Mouse (Mus musculus): Measurements from ENCODE around the gene Fam104a. TPM values are rescaled to one million over a fixed set of nuclear protein-coding genes. Genes with fewer than 3 reads are reported as not detected.
A peak's percentile ranks its signal among the peaks of the same experiment; 100 is the strongest.

The Fam104a gene
- total RNA-seq, 2 experiments from 2014 or later, result 24.7 to 25.4 TPM

DNA sequence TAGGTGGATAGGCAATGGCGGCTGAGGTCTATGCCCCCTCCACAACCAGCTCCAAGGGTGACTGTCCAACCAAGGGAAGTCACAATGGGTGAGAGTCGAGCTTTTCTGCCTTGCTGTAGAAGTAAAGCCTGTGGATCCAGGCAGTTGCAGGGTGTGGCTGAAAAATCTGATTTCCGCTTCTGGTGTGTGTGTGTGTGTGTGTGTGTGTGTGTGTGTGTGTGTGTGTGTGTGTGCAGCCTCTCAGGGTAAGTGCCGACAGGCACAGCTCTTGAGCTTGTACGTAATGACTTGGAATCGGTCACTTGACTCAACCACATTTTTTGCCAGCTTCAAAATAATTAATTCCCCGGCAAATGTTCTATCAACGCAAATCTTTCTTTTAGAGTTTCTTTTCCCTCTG is 52.7 kb downstream of the Fam104a start:
- DNase-seq, result no peak

DNA sequence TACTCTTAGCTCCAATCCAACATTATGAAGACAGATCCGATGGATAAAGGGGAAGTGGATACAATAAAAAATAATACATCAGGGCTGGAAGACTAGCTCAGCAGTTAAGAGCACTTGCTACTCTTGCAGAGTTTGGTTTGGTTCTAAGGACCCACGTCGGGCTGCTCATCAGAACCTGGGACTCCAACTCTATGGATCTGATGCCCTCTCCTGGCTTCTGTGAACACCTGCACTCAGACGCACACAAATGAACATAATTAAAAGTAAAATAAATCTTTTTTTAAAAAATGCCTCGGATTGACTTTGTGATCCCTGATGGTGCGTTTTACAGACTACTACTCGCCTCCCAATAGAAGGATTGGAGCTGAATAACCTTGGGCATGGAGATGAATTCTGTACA is 53.3 kb downstream of the Fam104a start:
- DNase-seq, result no peak

DNA sequence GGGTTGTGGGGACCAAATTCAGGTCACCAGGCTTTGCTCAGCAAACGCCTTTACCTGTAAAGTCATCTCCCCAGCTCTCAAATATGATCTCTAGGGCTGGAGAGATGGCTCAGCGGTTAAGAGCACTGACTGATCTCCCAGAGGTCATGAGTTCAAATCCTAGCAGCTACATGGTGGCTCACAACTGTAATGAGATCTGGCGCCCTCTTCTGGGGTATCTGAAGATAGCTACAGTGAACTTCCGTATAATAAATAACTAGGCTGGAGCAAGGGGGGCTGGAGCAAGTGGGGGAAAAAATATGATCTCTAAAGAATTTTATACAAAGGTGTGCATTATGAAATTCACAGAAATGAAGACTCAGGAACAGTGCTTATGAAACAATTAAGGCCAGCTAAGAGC is 56.2 kb downstream of the Fam104a start:
- DNase-seq, result no peak

DNA sequence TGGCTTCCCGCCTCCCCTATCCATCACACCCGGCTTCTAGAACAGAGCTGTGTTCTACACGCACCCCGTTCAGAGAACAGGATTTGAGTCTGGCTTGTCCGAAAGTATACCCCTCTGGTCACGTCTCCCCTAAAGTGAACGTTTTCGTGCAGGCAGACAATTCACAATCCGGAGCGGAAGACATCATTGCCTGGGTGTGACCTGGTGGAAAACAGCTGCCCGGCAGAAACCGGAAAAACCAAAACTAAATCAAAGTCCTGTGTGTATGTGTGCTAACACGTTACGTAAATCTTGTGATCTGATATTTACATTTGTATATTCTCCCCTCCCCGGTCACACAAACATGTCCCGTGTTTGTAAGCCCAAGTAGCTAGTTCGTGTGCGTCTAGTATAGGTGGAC is 58.5 kb downstream of the Fam104a start:
- no peak for DNase-seq

DNA sequence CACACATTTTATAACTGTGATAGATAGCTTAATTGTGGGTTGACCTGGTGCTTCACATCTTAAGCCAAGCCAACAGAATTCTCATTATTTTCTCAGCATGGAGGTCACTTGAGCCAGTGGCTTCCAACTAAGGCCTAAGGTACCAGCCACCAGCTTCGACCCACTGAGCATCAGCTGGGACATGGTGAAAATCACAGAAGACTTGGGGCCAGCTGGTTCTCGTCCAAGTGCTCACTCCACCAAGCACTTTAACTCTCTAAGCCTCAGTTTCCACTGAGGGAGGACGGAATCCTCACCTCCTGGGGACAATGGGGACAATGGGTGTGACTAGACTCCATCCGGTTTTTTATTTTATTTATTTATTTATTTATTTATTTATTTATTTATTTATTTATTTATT is 61.9 kb downstream of the Fam104a start:
- DNase-seq, result no peak

DNA sequence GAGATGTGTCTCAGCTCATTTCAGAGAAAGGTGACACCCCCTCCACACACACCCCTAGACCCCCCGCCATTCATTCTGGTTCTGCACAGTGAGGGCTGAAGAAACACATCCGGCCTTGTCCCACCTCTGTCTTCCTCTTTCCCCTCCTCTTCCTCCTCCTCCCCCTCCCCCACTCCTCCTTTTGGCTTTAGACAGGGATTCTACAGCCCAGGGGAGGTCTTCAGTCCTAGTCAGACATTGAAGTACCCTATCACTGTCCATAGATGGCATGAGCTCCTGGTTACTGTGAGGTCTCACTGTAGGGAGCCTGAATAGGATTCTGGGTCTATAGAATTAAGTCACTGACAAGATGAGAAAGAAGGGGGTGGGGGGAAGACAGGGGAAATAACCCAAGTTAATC is 63.0 kb downstream of the Fam104a start:
- no peak for DNase-seq

DNA sequence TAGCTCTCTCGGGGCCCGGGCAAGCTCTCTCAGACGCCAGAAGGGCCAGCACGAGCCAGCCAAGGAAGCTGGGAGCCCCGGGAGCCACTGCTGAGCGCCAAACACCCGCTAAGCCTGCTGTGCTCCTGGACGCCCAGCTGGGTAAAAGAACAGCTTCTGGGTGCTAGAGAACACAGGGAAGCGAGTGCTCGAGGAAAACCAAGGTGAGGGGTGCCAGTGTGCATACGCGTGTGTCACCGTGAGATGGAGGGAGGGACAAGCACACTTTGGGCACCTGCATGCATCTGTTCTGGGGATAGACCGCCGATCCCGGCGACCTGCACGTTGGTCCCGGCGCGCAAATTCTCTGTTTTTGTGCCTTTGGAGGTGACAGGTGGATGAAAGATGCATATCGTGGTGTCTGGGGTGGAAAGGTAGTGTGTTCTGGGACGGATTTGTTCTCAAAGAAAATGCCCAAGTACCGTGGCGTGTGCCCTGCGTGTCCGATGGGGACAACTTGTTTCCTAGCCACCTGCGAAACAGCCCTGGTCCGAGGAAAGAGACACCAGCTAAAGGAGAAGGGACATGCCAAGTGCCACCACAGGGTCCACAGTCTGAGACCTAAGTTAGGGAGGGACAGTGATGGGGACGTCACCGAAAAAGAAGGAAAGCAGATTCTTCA is 64.4 kb downstream of the Fam104a start:
- no peak for DNase-seq

DNA sequence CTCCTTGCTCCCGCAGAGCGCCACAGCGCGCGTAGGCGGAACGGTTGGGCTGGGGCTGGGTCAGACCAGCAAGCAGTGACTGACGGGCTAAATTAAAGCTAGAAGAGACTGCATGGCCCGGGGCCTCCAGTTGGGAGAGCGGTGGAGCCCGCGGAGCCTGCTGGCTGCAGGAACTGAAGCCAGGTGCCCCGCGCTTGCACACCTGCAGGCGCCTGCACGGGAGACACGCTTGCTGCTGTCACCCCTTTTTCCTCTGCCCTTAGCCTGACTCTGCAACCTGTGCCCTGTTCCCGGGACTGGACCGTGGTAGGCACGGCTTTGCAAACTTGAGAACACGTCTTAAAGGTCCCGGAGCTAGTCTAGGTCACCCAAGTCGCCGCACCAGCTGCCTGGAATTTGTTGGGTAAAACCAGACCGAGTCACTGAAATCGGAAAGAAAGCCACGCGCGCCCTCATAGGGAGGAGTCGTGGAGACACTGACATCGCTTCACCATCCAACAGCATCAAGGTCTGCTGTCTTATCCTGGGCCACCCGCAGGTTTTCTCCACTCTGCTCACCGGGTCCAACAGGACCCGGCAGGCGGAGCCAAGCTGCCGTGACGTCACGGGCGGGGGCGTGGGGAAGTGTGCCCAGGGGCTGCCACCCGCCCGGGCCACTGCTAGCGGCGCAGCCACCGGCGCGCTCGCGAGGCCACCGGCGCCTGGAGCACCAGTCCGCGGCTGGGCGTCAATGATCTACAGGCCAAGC is 65.1 kb downstream of the Fam104a start, which contains the start of gene Sstr2:
TSS of gene Sstr2 (plus strand) at position 671 of the 748 bp plus-strand sequence.
- DNase-seq, result peak; percentile 57

DNA sequence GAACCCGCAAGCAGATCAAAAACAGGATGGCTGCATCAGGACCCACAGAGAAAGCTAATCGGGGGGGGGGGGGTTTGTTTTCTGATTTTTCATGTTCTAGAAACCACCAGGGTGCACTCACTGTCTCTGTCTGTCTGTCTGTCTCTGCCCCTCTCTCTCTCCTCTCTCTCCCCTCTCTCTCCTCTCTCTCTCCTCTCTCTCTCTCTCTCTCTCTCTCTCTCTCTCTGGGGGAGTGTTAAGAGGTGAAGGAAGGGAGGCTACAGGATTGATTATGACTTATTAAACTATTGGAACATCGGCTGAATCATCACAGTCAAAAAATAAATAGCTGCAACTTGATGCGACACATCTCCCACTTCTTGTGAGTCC is 65.7 kb downstream of the Fam104a start:
- no peak for DNase-seq

DNA sequence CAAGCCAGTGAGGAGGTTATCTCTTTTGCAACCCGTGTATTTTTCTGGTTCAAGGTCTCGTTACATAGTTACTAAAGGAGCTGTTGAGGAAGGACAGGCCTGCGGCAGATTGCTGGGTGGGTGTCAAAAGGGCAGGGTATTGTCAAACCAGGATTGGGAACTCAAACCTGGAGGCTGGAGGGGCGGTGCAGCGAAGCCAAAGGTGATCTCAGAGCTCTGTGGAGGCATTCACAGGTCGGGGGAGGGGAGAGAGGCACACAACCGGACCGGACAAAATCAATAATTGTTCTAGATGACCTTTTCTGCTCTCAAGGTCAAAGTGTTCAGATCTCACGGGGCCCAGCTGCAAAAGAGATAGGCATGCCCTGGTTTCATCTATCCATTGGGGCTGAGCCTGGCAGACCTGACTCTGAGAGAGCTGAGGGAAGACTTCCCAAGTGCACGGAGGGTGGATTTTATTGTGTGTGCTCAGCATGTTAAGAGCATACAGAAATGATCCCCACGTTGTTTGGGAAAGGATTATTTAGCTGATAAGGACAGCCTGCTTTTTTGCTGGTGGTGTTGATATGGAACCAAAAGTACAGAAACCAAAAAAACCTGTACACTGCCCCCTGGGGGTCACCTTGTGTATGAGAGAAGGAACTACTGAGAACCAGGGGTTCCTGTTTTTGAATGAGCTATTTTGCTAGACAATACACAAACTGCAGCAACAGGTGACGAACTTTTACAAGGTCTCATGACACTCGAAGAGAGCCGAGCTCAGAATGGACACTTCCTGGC is 66.6 kb downstream of the Fam104a start:
- DNase-seq, result no peak

DNA sequence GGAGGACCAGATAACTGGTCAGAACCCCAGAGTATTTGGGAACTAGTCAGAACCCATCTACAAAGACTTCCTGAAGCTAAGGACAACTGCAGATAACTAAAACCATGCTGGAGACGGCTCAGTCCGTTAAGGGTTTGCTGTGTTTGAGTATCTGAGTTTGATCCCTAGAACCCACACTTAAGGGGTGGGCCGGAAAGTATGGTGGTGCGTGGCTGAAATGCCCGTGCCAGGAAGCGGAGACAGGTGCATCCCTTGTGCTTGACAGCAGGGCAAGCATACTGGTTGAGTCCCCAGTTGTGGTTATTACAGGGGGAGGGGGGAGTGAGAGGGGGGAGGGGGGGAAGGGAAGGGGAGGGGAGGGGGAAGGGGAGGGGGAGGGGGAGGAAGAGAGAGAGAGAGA is 69.5 kb downstream of the Fam104a start:
- DNase-seq, result no peak

DNA sequence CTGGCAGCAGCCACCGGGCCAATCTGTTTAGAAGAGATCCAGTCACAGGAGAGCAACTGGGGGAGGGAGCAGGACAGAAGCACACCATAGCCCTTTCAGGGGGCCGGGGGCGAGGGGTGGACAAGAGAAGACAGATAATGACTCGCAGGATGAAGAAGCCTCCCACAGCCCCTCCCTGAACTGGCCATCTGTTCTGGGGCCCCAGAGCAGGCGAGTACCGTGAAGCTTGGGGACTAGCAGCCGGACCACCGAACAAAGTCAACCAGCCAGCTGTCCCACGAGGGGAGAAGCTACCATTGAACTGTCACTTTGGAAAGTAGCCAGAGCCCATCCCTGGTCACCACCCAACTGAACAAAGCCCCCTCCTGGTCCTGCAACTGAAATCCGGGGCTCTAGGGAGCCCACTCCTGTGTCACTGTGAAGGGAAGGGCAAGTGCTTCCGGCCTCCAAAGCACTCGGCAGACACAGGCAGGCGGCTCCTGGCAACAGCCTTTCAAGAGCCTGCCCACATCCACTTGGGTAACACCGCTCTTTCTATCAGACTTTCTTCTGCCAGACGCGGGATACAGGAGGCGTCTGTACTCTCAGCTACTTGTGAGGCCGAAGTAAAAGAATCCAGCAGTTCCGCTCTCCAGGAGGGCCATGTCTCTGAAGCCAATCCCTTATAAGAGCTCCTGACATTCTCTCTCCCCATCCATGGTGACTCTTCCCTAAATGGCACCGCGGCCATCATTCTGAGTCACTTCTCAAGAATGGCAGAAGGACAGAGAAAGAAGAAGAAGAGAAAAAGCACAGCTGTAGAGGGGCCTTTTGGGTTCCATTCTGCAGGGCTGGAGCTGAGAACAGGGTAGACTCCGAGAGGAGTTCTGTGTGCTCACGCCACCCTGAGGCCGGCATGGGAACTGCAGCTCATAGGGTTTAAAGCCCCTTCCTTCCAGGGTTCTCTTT is 72.0 kb downstream of the Fam104a start:
- no peak for DNase-seq

Other genes with a start within 250 kb of the Fam104a start
- not detected for gene Sstr2, start 64.8 kb downstream of the Fam104a start, total RNA-seq (2021)
- gene Cog1, start 35.0 kb downstream of the Fam104a start, total RNA-seq (2021), result 10 to 100 TPM; 18.6 to 20.2 TPM
- 1 to 10 TPM; 1.8 to 3.1 TPM for gene Slc39a11, start 34.1 kb downstream of the Fam104a start, total RNA-seq (2021)
- 1 to 10 TPM; 4.6 TPM for gene D11Wsu47e, start 257 bp upstream of the Fam104a start, total RNA-seq (2021)
- not detected for gene Cpsf4l, start 25.9 kb upstream of the Fam104a start, total RNA-seq (2021)
- gene Cdc42ep4, start 67.7 kb upstream of the Fam104a start, total RNA-seq (2021), result 1 to 10 TPM; 5.2 to 7.3 TPM